Comparison of ENCODE assay signal across 8 mouse cellular contexts in genomic region chr3:157109308-157109707, GRCm38 (mm10).
DNase-seq lines count a peak whose midpoint lies in the region; ATAC-seq and TF ChIP-seq lines count a peak whose summit lies in the region.

No protein-coding gene starts in this region.

- ATAC-seq in heart, postnatal 0 days (ENCODE audit: insufficient read depth, low read depth): no peak
- ATAC-seq in stomach, postnatal 0 days (ENCODE audit: low FRiP score, low TSS enrichment): 0 out of 2 replicates have a peak, but pooled peaks have one; percentile 53

- H3K27me3 ChIP-seq in heart, postnatal 0 days (ENCODE audit: control insufficient read depth, insufficient read depth, low read length): no peaks in the 10 kb centered on the region
- H3K27me3 ChIP-seq in stomach, postnatal 0 days (ENCODE audit: control insufficient read depth, insufficient read depth, low read length): no peaks in the 10 kb centered on the region

- no peak overlapping the region for H3K4me3 ChIP-seq in heart, postnatal 0 days (ENCODE audit: low read depth, low read length)
- H3K4me3 ChIP-seq in stomach, postnatal 0 days (ENCODE audit: low read depth, low read length): no peak overlapping the region

- DNase-seq in urinary bladder, adult 18-20 months (ENCODE audit: low spot score in 2 of 2): peak; percentile 1 to 2
- DNase-seq in urinary bladder, adult 2 months (ENCODE audit: low spot score): no peak
- DNase-seq in cerebellum, postnatal 25 days: peak; percentile 70 to 83
- peak; percentile 11 for DNase-seq in heart, postnatal 0 days (ENCODE audit: low spot score)
- DNase-seq in layer of hippocampus, adult 11-12 months (ENCODE audit: low spot score): peak; percentile 72
- DNase-seq in lung, postnatal 25 days (ENCODE audit: low spot score): peak; percentile 5
- DNase-seq in stomach, postnatal 0 days (ENCODE audit: low spot score): peak; percentile 39
- no peak for DNase-seq in B cell, adult 2 months

- H3K4me2 ChIP-seq in heart, postnatal 0 days (ENCODE audit: low read depth, low read length): no peak overlapping the region
- H3K4me2 ChIP-seq in stomach, postnatal 0 days (replicated peaks; ENCODE audit: low read depth): no peak overlapping the region

- TF ChIP-seq CTCF in heart, postnatal 0 days (IDR thresholded peaks at IDR 0.05; ENCODE audit: low read depth): peak; percentile 48
- TF ChIP-seq CTCF in stomach, postnatal 0 days (IDR thresholded peaks at IDR 0.05; ENCODE audit: low read depth): peak; percentile 74

- no peak overlapping the region for H3K9ac ChIP-seq in heart, postnatal 0 days (replicated peaks; ENCODE audit: low read depth, low read length)
- no peak overlapping the region for H3K9ac ChIP-seq in stomach, postnatal 0 days (ENCODE audit: low read length)

- TF ChIP-seq EP300 in heart, postnatal 0 days (IDR thresholded peaks at IDR 0.05; ENCODE audit: low read depth): no peak
- no peak for TF ChIP-seq EP300 in stomach, postnatal 0 days (optimal IDR thresholded peaks at IDR 0.05)

- no peaks in the 10 kb centered on the region for H3K36me3 ChIP-seq in heart, postnatal 0 days (replicated peaks; ENCODE audit: control insufficient read depth, insufficient read depth, low read length)
- no peaks in the 10 kb centered on the region for H3K36me3 ChIP-seq in stomach, postnatal 0 days (ENCODE audit: control insufficient read depth, insufficient read depth, low read length)

- no peaks in the 10 kb centered on the region for H3K4me1 ChIP-seq in heart, postnatal 0 days (ENCODE audit: control insufficient read depth, insufficient read depth)
- H3K4me1 ChIP-seq in stomach, postnatal 0 days (replicated peaks; ENCODE audit: control insufficient read depth, insufficient read depth): no peaks in the 10 kb centered on the region

- no peaks in the 10 kb centered on the region for H3K9me3 ChIP-seq in heart, postnatal 0 days (replicated peaks; ENCODE audit: control insufficient read depth, low read length)
- H3K9me3 ChIP-seq in stomach, postnatal 0 days (ENCODE audit: control insufficient read depth, low read length): no peaks in the 10 kb centered on the region

- no peak overlapping the region for H3K27ac ChIP-seq in heart, postnatal 0 days (ENCODE audit: low read depth)
- no peak overlapping the region for H3K27ac ChIP-seq in stomach, postnatal 0 days (replicated peaks)

Comparison
In these comparisons a context has a peak if more than half of its experiments do, and no peak if none do; other contexts are left out.
1. DNase-seq: peak in urinary bladder, adult 18-20 months (2 of 2), cerebellum, postnatal 25 days (2 of 2), heart, postnatal 0 days (single experiment), layer of hippocampus, adult 11-12 months (single experiment), lung, postnatal 25 days (single experiment) and stomach, postnatal 0 days (single experiment); none in urinary bladder, adult 2 months (single experiment) and B cell, adult 2 months (0 of 2).